Mouse (Mus musculus) heart, adult 2 months (tissue): ENCODE measurements around the gene Trim46. TPM values are rescaled to one million over a fixed set of nuclear protein-coding genes. Genes with fewer than 3 reads are reported as not detected.
A peak's percentile ranks its signal among the peaks of the same experiment; 100 is the strongest.

Experiments
- DNase-seq, 2 experiments: peaks; one replicate each; pipeline ENCODE4 v3.0.0; 2021
- H3K27ac ChIP-seq: fragments of 200-600 bp; 2 replicates; pipeline ENCODE4 v1.8.1; 2022
- H3K27me3 ChIP-seq: fragments of 200-500 bp; 2 replicates; pipeline ENCODE4 v1.6.1; 2012; ENCODE audit warnings: mild to moderate bottlenecking, low read length, inconsistent platforms, mixed read lengths; ENCODE audit not compliant: control insufficient read depth, insufficient read depth
- H3K36me3 ChIP-seq: fragments of 200-500 bp; 2 replicates; pipeline ENCODE4 v1.6.1; 2012; ENCODE audit warnings: low read length, inconsistent platforms; ENCODE audit not compliant: control insufficient read depth, insufficient read depth
- H3K4me1 ChIP-seq: fragments of 200-500 bp; 2 replicates; pipeline ENCODE4 v1.6.1; 2011; ENCODE audit warnings: low read length; ENCODE audit not compliant: control insufficient read depth, insufficient read depth
- H3K4me3 ChIP-seq: fragments of 200-600 bp; 2 replicates; pipeline ENCODE4 v1.8.1; 2022
- H3K79me2 ChIP-seq: fragments of 200-500 bp; replicated peaks from 2 replicates; pipeline ENCODE4 v1.6.1; 2012; ENCODE audit warnings: mild to moderate bottlenecking, inconsistent platforms, low read length, moderate library complexity, mixed read lengths; ENCODE audit not compliant: control insufficient read depth, insufficient read depth
- H3K9ac ChIP-seq: fragments of 200-500 bp; 2 replicates; pipeline ENCODE4 v1.6.1; 2012; ENCODE audit warnings: low read depth, mild to moderate bottlenecking, control low read depth, inconsistent platforms, low read length, mixed read lengths
- CTCF ChIP-seq: fragments of 200-600 bp; IDR thresholded peaks from 2 replicates; pipeline ENCODE4 v1.8.1; 2022; ENCODE audit warnings: antibody characterized with exemption, mild to moderate bottlenecking, moderate library complexity
- EP300 ChIP-seq: fragments of 200-500 bp; IDR thresholded peaks from 2 replicates; pipeline ENCODE4 v1.6.1; 2011; ENCODE audit warnings: low read depth, low read length, control low read depth; ENCODE audit not compliant: insufficient read depth
- POLR2A ChIP-seq: fragments of 200-500 bp; IDR thresholded peaks from 2 replicates; pipeline ENCODE4 v1.6.1; 2011; ENCODE audit warnings: mild to moderate bottlenecking, low read depth, low read length, control low read depth; ENCODE audit not compliant: insufficient read depth
- WGBS: fragments of 180-500 bp; shearing (Covaris S2); methylation state at CpG from one replicate; pipeline ENCODE4 v1.1.7; 2018; 5-methylcytosine and 5-hydroxymethylcytosine counted together
- intact Hi-C: fragments of 180-260 bp; cut with DNase I; formaldehyde crosslinking; loops from one replicate; pipeline ENCODE4 v1.15.1; 2025
- polyA plus RNA-seq: library from polyadenylated mRNA; depleted of rRNA; stranded (reverse); fragments of >200 nt; gene quantifications from 2 replicates; pipeline ENCODE4 v1.2.3, GENCODE M21; 2012
- total RNA-seq, 2 experiments: library from RNA; stranded (reverse); gene quantifications; 2 replicates each; pipeline ENCODE4 v1.2.3; 2021

The Trim46 gene
- total and polyA plus RNA-seq, 3 experiments = 0.39 to 1.9 (median 0.96) TPM

GRCm38 (mm10) chr3:89228836-89229235, 17.3 kb downstream of the Trim46 start, which contains the start of gene Muc1:
TSS of gene Muc1 (plus strand) at chr3:89229057.
- peak within 1 kb of the TSS; percentile 71 for H3K9ac ChIP-seq
- no peak for DNase-seq
- intact Hi-C loops = no loop called here
- no peaks in the 10 kb centered on the region for H3K27me3 ChIP-seq
- H3K4me1 ChIP-seq = peaks cover 1% of the 10 kb centered on the region; the same call in 1 of the 2 replicates
- peak within 1 kb of the TSS; percentile 87 for H3K27ac ChIP-seq
- H3K4me3 ChIP-seq = peak within 1 kb of the TSS; percentile 65
- H3K79me2 ChIP-seq = no peaks in the 10 kb centered on the region
- 46% methylated on average over 10 of the region's 10 CpGs for WGBS
- TF ChIP-seq EP300 = no peak
- no peak for TF ChIP-seq CTCF
- TF ChIP-seq POLR2A = no peak
- no peaks in the 10 kb centered on the region for H3K36me3 ChIP-seq

GRCm38 (mm10) chr3:89228180-89228549, 17.9 kb downstream of the Trim46 start:
- peak; percentile 89 to 93 for DNase-seq
- Histone ChIP-seq H3K4me3 (peak overlapping the region; percentile 65), H3K4me1 (no peaks in the 10 kb centered on the region; the same call in 1 of the 2 replicates), H3K79me2 (no peaks in the 10 kb centered on the region), H3K9ac (peak overlapping the region; percentile 71), H3K36me3 (no peaks in the 10 kb centered on the region), H3K27me3 (no peaks in the 10 kb centered on the region), H3K27ac (peak overlapping the region; percentile 87)
- WGBS = under 1% methylated on average over 20 of the region's 20 CpGs
- TF ChIP-seq CTCF (peak; percentile 98), EP300 (no peak), POLR2A (peak; percentile 63; the same call in 1 of the 2 replicates)
- intact Hi-C loops = no loop called here

- H3K4me1 ChIP-seq = no peaks in the 10 kb centered on the region; the same call in 1 of the 2 replicates
- TF ChIP-seq CTCF (no peak), EP300 (no peak), POLR2A (peak; percentile 61)
- no peaks in the 10 kb centered on the region for H3K79me2 ChIP-seq
- peak overlapping the region; percentile 87 for H3K27ac ChIP-seq
- no peaks in the 10 kb centered on the region for H3K36me3 ChIP-seq
- intact Hi-C loops = no loop called here
- peak overlapping the region; percentile 17 for H3K9ac ChIP-seq
- H3K27me3 ChIP-seq = no peaks in the 10 kb centered on the region
- H3K4me3 ChIP-seq = peak overlapping the region; percentile 65
- peak; percentile 82 to 87 for DNase-seq
- WGBS = 10% methylated on average over 41 of the region's 41 CpGs
These were observed 18.6 kb downstream of the Trim46 start for GRCm38 (mm10) chr3:89227307-89228179.

GRCm38 (mm10) chr3:89226900-89227299, 19.2 kb downstream of the Trim46 start, which contains the start of gene Mtx1:
TSS of gene Mtx1 (minus strand) at chr3:89227088.
- intact Hi-C loops = no loop called here
- DNase-seq = no peak
- WGBS = 16% methylated on average over 21 of the region's 21 CpGs
- no peaks in the 10 kb centered on the region; the same call in 1 of the 2 replicates for H3K4me1 ChIP-seq
- no peaks in the 10 kb centered on the region for H3K27me3 ChIP-seq
- no peaks in the 10 kb centered on the region for H3K79me2 ChIP-seq
- peak within 1 kb of the TSS; percentile 65 for H3K4me3 ChIP-seq
- H3K36me3 ChIP-seq = no peaks in the 10 kb centered on the region
- TF ChIP-seq EP300 (no peak), CTCF (no peak), POLR2A (no peak)
- H3K27ac ChIP-seq = peak within 1 kb of the TSS; percentile 87
- H3K9ac ChIP-seq = peak within 1 kb of the TSS; percentile 17

GRCm38 (mm10) chr3:89226361-89226760, 19.7 kb downstream of the Trim46 start:
- Histone ChIP-seq H3K9ac (no peak overlapping the region), H3K36me3 (no peaks in the 10 kb centered on the region), H3K4me3 (no peak overlapping the region), H3K27ac (no peak overlapping the region), H3K27me3 (no peaks in the 10 kb centered on the region), H3K4me1 (no peaks in the 10 kb centered on the region; the same call in 1 of the 2 replicates), H3K79me2 (no peaks in the 10 kb centered on the region)
- 77% methylated on average over 11 of the region's 11 CpGs for WGBS
- intact Hi-C loops = no loop called here
- no peak for DNase-seq
- TF ChIP-seq POLR2A (no peak), EP300 (no peak), CTCF (no peak)

GRCm38 (mm10) chr3:89225918-89226317, 20.2 kb downstream of the Trim46 start:
- Histone ChIP-seq H3K27ac (no peak overlapping the region), H3K4me1 (no peaks in the 10 kb centered on the region; the same call in 1 of the 2 replicates), H3K9ac (no peak overlapping the region), H3K4me3 (no peak overlapping the region), H3K36me3 (no peaks in the 10 kb centered on the region), H3K27me3 (no peaks in the 10 kb centered on the region), H3K79me2 (no peaks in the 10 kb centered on the region)
- intact Hi-C loops = no loop called here
- DNase-seq = no peak
- no peak for TF ChIP-seq CTCF
- no peak for TF ChIP-seq EP300
- TF ChIP-seq POLR2A = no peak
- 68% methylated on average over 4 of the region's 4 CpGs for WGBS
